Mouse (Mus musculus) embryonic facial prominence, embryonic 12.5 days (tissue): ENCODE results near the gene Rpgrip1. TPM values are rescaled to one million over a fixed set of nuclear protein-coding genes. Genes with fewer than 3 reads are reported as not detected.
"Not testable (repeated sequence)": the region's sequence is repeated elsewhere in the genome, so short reads cannot be mapped to it uniquely, and the experiment has no call there.

Experiments used
- ATAC-seq: fragments of 200-750 bp; cut with Nextera tagmentation; 2 replicates; pipeline ENCODE4 v1.8.0; 2017; ENCODE audit not compliant: insufficient number of reproducible peaks, insufficient read depth, low FRiP score, low TSS enrichment
- H3K27ac ChIP-seq: fragments of 300-500 bp; sonication (generic); 2 replicates; pipeline ENCODE4 v1.5.1; 2016; ENCODE audit warnings: mild to moderate bottlenecking
- H3K27me3 ChIP-seq: fragments of 300-500 bp; sonication (generic); 2 replicates; pipeline ENCODE4 v1.6.1; 2016; ENCODE audit warnings: mild to moderate bottlenecking, moderate library complexity
- H3K36me3 ChIP-seq: fragments of 300-500 bp; sonication (generic); 2 replicates; pipeline ENCODE4 v1.6.1; 2016; ENCODE audit warnings: mild to moderate bottlenecking
- H3K4me1 ChIP-seq: fragments of 300-500 bp; sonication (generic); 2 replicates; pipeline ENCODE4 v1.6.1; 2016
- H3K4me2 ChIP-seq: fragments of 300-500 bp; sonication (generic); replicated peaks from 2 replicates; pipeline ENCODE4 v1.6.1; 2016; ENCODE audit warnings: mild to moderate bottlenecking, moderate library complexity
- H3K4me3 ChIP-seq: fragments of 300-500 bp; sonication (generic); 2 replicates; pipeline ENCODE4 v1.5.1; 2016; ENCODE audit warnings: mild to moderate bottlenecking
- H3K9ac ChIP-seq: fragments of 300-500 bp; sonication (generic); 2 replicates; pipeline ENCODE4 v1.6.1; 2016; ENCODE audit warnings: mild to moderate bottlenecking, moderate library complexity
- H3K9me3 ChIP-seq: fragments of 300-500 bp; sonication (generic); 2 replicates; pipeline ENCODE4 v1.6.1; 2016; ENCODE audit warnings: mild to moderate bottlenecking, moderate library complexity
- WGBS: fragments of 180-500 bp; shearing (Covaris S2); methylation state at CpG from one replicate; pipeline ENCODE4 v1.1.7; 2016; 5-methylcytosine and 5-hydroxymethylcytosine counted together
- polyA plus RNA-seq: library from polyadenylated mRNA; unstranded; fragments of >200 nt; fragmentation: Nextera tagmentation; extraction: Ambion mirVana; gene quantifications from 2 replicates; pipeline ENCODE4 v1.2.1, GENCODE M21; 2016

The Rpgrip1 gene
- polyA plus RNA-seq, result 72.3 and 75.9 TPM in 2 replicates

DNA sequence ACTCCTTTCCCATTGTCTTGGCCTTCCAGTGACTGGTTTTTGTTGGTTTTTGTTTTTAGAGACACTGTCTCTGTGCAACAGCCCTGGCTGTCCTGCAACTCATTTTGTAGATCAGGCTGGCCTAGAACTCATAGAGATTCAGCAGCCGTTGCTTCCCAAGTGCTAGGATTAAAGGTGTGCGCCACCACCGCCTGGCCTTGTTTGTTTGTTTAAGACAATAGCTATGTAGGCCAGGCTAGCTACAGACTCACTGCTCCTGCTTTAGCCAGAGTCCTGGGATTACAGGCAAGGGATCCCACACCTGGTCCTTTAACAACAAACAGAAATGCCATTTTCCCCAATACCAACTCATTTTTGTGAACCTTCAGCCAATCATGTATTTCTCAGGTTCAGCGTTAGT is at the start of gene Rpgrip1:
Rpgrip1 (plus strand) TSS at position 359 of the 400 bp plus-strand sequence.
- Histone ChIP-seq H3K9me3 (no peaks in the 10 kb centered on the region), H3K27ac (no peak within 1 kb of the TSS), H3K36me3 (no peaks in the 10 kb centered on the region), H3K9ac (no peak within 1 kb of the TSS), H3K27me3 (no peaks in the 10 kb centered on the region), H3K4me2 (no peak within 1 kb of the TSS), H3K4me3 (no peak within 1 kb of the TSS), H3K4me1 (no peaks in the 10 kb centered on the region)
- WGBS, result 77% methylated on average over 4 of the region's 4 CpGs
- no peak for ATAC-seq

DNA sequence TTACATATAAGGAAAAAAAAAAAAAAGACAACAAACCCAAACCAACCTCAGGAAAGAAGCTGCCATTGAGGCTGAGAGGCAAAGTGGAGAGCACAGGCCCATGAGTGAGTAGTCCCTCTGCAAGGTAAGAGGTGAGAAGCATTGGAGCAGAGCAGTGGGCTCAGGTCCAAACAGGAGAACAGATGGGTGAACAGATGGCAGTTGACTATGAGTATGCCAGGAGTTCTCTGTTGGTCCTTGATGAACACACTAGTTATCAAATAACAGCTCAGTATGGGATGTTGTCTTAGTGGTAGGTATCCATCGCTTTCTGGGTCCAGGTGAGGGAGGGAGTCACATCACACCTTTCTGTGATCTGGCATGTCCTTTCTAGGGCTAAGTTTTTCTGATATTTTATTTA is 49.7 kb upstream of the Rpgrip1 start:
- no peaks in the 10 kb centered on the region for H3K9me3 ChIP-seq
- WGBS, result 94% methylated on average over 1 of the region's 1 CpGs

GRCm38 (mm10) chr14:52061798-52062197 is 48.7 kb upstream of the Rpgrip1 start:
- Histone ChIP-seq H3K9me3 (no peaks in the 10 kb centered on the region), H3K36me3 (no peaks in the 10 kb centered on the region), H3K4me3 (no peak overlapping the region), H3K9ac (no peak overlapping the region), H3K4me2 (no peak overlapping the region), H3K27me3 (no peaks in the 10 kb centered on the region), H3K27ac (no peak overlapping the region), H3K4me1 (no peaks in the 10 kb centered on the region)
- WGBS, result 85% methylated on average over 8 of the region's 8 CpGs
- no peak for ATAC-seq

More for the DNA sequence above, 49.7 kb upstream of the Rpgrip1 start:
- H3K27me3 ChIP-seq, result no peaks in the 10 kb centered on the region
- no peak overlapping the region for H3K9ac ChIP-seq
- no peaks in the 10 kb centered on the region for H3K36me3 ChIP-seq
- no peaks in the 10 kb centered on the region for H3K4me1 ChIP-seq
- no peak overlapping the region for H3K27ac ChIP-seq
- H3K4me2 ChIP-seq, result no peak overlapping the region
- ATAC-seq, result no peak
- no peak overlapping the region for H3K4me3 ChIP-seq

DNA sequence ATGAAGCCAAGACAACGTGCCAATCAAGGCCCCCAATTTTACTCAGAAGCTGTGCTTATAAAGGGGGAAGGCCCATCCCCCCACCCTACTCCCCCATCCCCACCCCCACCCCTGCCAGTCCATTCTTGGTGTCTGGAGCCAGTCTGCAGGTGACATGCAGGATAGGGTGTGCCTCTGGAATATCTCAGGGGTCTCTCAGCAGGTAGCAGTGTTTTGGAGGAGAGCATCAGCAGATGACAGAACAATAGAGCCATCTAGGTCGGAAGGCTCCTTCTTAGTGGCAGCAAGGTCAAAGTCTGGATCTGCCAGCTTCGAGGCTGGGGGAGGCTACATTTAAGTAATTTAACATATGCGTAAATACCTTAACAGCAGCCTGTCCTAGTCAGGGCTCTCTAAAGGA is 44.4 kb upstream of the Rpgrip1 start:
- 60% methylated on average over 4 of the region's 4 CpGs for WGBS
- Histone ChIP-seq H3K4me1 (no peaks in the 10 kb centered on the region), H3K4me2 (no peak overlapping the region), H3K27me3 (no peaks in the 10 kb centered on the region), H3K9me3 (no peaks in the 10 kb centered on the region), H3K27ac (no peak overlapping the region), H3K9ac (no peak overlapping the region), H3K36me3 (peaks cover 8% of the 10 kb centered on the region), H3K4me3 (no peak overlapping the region)
- ATAC-seq, result no peak

DNA sequence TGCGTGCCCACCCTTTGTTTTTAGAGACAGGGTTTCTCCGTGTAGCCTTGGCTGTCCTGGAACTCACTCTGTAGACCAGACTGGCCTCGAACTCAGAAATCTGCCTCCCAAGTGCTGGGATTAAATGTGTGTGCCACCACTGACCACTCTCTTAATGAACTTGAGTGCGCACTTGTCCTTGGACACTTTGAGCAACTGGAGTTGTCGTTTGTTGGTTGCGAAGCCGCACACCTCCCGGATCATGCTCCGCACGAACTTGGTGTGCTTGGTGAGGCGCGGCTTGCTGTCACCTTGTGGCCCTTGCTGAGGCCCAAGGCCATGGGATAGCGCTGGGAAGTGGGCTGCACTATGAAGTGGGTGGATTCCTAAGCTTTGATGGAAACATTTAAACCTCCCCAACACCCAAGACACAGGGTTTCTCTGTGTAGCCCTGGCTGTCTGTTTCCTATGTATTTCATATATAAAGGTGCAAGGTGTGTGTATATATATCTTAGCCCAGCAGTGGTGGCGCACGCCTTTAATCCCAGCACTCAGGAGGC is 38.8 kb upstream of the Rpgrip1 start:
- Histone ChIP-seq H3K4me2 (no peak overlapping the region), H3K36me3 (peaks cover 55% of the 10 kb centered on the region), H3K27me3 (no peaks in the 10 kb centered on the region), H3K27ac (no peak overlapping the region), H3K9ac (no peak overlapping the region), H3K4me3 (no peak overlapping the region), H3K4me1 (no peaks in the 10 kb centered on the region), H3K9me3 (no peaks in the 10 kb centered on the region)
- 94% methylated on average over 15 of the region's 15 CpGs for WGBS
- ATAC-seq, result no peak

GRCm38 (mm10) chr14:52083083-52083482 is 27.4 kb upstream of the Rpgrip1 start:
- Histone ChIP-seq H3K27me3 (no peaks in the 10 kb centered on the region), H3K9me3 (no peaks in the 10 kb centered on the region), H3K27ac (no peak overlapping the region), H3K4me2 (no peak overlapping the region), H3K9ac (no peak overlapping the region), H3K4me1 (no peaks in the 10 kb centered on the region), H3K4me3 (no peak overlapping the region), H3K36me3 (peaks cover 57% of the 10 kb centered on the region)
- no peak for ATAC-seq

DNA sequence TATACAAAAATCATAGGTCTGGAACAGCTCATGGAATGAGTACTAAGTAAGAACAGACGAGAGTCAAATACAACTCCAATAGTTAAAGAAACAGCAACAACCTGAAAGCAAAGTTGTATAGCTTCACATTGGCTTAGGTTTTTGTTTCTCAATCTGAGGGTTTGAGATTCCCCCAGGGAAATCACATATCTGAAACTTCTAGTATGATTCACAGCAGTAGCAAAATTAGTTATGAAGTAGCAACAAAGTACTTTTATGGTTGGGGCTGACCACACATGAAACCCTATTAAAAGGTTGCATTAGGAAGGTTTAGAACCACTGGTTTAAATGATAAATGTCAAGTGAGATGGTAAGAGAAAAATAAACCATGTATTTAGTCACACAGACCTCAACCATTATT is 16.0 kb upstream of the Rpgrip1 start:
- 83% methylated on average over 1 of the region's 1 CpGs for WGBS
- Histone ChIP-seq H3K9me3 (no peaks in the 10 kb centered on the region), H3K4me3 (no peak overlapping the region), H3K27ac (no peak overlapping the region), H3K27me3 (no peaks in the 10 kb centered on the region), H3K4me2 (no peak overlapping the region), H3K4me1 (0 out of 2 replicates have a peak, but pooled peaks cover 4% of the 10 kb centered on the region), H3K9ac (no peak overlapping the region), H3K36me3 (peaks cover 53% of the 10 kb centered on the region)
- ATAC-seq, result no peak

DNA sequence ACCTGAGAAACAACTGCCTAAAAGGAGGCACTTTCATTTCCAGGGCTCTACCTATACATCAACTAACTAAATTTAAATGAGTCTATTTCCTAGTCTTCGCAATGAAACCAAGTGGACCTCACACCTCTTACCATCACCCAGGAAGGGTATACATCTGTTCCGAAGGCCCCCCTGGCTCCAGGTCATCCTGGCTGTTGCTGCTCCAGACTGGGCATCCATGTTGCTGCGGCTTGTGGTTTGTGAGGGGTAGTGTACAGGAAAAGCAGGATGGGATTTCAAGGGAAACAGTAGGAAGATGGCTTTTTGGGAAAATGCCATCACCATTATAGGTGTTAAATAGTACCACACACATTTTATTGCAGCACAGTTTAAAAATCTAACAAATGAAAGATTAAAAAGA is 13.3 kb upstream of the Rpgrip1 start:
- WGBS, result 95% methylated on average over 3 of the region's 3 CpGs
- peaks cover 44% of the 10 kb centered on the region for H3K36me3 ChIP-seq
- not testable (repeated sequence) for ATAC-seq, H3K4me3 ChIP-seq, H3K4me2 ChIP-seq, H3K27ac ChIP-seq, H3K9me3 ChIP-seq, H3K9ac ChIP-seq, H3K27me3 ChIP-seq
- H3K4me1 ChIP-seq, result peaks cover 21% of the 10 kb centered on the region

DNA sequence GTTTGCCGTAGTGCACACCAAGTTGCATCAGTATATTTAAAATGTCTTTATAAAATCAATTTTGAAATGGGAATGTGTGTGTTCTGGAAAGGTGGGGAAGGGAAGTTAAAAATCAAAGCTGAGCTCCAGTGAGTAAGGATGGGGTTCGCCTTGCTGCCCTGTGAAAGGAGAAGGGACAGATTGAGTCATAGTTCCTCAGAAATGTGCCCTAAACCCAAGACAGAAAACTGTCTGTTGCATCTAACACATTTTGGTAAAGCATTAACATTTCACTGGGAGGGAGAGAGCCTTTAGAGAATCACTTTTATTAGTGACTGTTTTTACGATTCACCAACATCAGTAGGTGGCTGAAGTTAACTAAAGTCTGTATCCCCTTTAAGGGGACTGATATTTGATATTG is 12.1 kb upstream of the Rpgrip1 start:
- WGBS, result 84% methylated on average over 3 of the region's 3 CpGs
- not testable (repeated sequence) for ATAC-seq, H3K9ac ChIP-seq, H3K9me3 ChIP-seq, H3K27me3 ChIP-seq, H3K4me2 ChIP-seq, H3K27ac ChIP-seq, H3K4me3 ChIP-seq
- peaks cover 34% of the 10 kb centered on the region for H3K36me3 ChIP-seq
- H3K4me1 ChIP-seq, result peaks cover 23% of the 10 kb centered on the region

- ATAC-seq, result no peak
- no peaks in the 10 kb centered on the region for H3K27me3 ChIP-seq
- H3K4me3 ChIP-seq, result no peak overlapping the region
- H3K4me2 ChIP-seq, result no peak overlapping the region
- peaks cover 23% of the 10 kb centered on the region for H3K4me1 ChIP-seq
- WGBS, result 80% methylated on average over 2 of the region's 2 CpGs
- no peaks in the 10 kb centered on the region for H3K9me3 ChIP-seq
- no peak overlapping the region for H3K27ac ChIP-seq
- no peak overlapping the region for H3K9ac ChIP-seq
- H3K36me3 ChIP-seq, result peaks cover 33% of the 10 kb centered on the region
Observed at GRCm38 (mm10) chr14:52099563-52099962, 10.9 kb upstream of the Rpgrip1 start.

DNA sequence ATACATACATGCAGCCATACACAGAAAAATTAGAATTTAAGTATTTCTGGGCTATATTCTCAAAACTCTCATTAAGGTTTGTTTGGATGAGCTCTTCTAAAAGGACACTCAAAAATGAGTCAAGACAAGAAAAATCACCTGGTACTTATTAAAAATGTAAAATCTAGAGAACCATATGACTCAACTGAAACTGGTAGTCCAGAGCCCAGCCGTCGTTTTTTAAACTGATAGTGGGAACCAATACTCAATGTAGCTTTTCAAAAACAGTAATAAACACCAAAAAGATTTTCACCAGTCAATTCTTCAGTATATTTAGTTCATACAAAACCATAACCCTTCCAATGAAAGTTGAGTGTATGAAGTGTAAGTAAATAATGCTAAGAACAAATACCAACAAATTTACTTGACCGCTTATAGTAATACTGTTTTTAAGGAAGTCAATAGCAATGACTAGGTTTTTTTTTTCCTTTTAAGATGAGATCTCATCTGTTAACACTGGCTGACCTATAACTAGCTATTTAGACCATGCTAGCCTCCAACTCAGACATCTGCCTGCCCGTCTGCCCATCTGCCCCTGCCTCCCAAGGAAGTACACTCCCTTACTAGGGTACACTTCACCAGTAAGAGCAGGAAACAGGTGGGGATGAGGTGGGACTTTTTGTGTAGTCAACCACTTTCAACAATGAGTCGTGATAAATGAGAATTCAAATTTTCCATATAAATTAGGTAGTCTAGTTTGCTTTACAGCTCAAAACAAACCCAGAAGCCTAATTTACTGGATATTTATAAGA is 10.1 kb upstream of the Rpgrip1 start:
- Histone ChIP-seq H3K36me3 (peaks cover 27% of the 10 kb centered on the region), H3K9me3 (no peaks in the 10 kb centered on the region), H3K4me1 (peaks cover 23% of the 10 kb centered on the region), H3K9ac (no peak overlapping the region), H3K4me3 (no peak overlapping the region), H3K27ac (no peak overlapping the region), H3K27me3 (no peaks in the 10 kb centered on the region), H3K4me2 (no peak overlapping the region)
- ATAC-seq, result no peak
- WGBS, result 73% methylated on average over 5 of the region's 5 CpGs
